Mouse (Mus musculus) adrenal gland (tissue): ENCODE results near the gene Exd2.
"Not testable (repeated sequence)": the region's sequence is repeated elsewhere in the genome, so short reads cannot be mapped to it uniquely, and the experiment has no call there.

Source experiments
- intact Hi-C: fragments of 180-260 bp; cut with DNase I; formaldehyde crosslinking; loops from one replicate; pipeline ENCODE4 v1.15.1; 2025
- long read RNA-seq, 2 experiments: library from polyadenylated mRNA; unstranded; transcript quantifications; one replicate each; pipeline ENCODE4 v2.0.0; 2020; ENCODE audit warnings: borderline replicate concordance in 1 of 2; ENCODE audit not compliant: insufficient replicate concordance in 1 of 2

The Exd2 gene
- long read RNA-seq, experiment 1, transcript Exd2-201 (9 exons, 3,310 nt): major isoform, 8 of 12 reads
- long read RNA-seq, experiment 1, partial matches to known transcripts: 1 of 12 reads
- long read RNA-seq, experiment 1, other reads (novel, unspliced or antisense): 3 of 12 reads
- long read RNA-seq, experiment 2, full-length matches to known transcripts: 15 of 18 reads
- long read RNA-seq, experiment 2, partial matches to known transcripts: 2 of 18 reads
- long read RNA-seq, experiment 2, other reads (novel, unspliced or antisense): 1 of 18 reads

GRCm38 (mm10) chr12:80462942-80463651 lies at the start of gene Exd2:
Exd2 (plus strand) TSS chr12:80463095.
- intact Hi-C loops: no loop called here

- intact Hi-C loops: no loop called here
Measured at GRCm38 (mm10) chr12:80415100-80415499, 47.8 kb upstream of the Exd2 start.

DNA sequence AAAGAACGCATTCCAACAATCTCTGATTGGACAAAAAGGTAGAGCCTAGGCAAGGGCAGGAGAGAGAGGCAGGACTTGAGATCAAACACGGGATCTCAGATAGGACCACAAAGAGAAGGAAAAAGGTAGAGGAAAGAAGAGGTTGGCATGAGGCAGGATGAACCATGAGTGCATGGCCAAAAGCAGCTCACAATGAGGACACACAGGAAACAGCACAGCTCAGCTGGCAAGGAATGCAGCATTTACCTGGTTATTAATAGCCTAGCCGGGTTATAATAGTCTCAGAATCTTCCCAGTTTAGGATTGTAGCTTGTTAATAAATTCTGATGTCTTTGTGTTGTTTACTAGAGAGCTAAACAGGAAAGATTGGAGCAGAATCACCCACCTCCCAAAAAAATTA lies 35.2 kb upstream of the Exd2 start:
- intact Hi-C loops: no loop called here

DNA sequence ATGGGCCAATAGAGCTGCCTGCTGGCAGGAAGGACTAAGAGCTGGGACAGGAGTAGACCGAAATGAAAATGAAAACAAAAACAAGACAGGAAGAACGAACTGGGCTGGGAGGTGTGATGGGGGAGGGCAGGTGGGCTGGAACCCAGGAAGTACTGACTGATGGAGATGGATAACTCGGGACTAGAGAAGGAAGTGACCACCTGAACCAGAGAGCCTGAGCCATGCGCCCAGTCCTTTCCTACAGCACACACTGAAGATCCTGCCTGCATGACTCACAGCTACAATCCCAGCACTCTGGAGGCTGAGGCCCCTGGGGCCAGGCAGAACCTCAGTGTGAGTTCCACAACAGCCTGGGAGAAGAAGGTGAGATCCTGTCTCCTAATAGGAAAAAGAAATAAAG lies 29.6 kb upstream of the Exd2 start:
- intact Hi-C loops: no loop called here

DNA sequence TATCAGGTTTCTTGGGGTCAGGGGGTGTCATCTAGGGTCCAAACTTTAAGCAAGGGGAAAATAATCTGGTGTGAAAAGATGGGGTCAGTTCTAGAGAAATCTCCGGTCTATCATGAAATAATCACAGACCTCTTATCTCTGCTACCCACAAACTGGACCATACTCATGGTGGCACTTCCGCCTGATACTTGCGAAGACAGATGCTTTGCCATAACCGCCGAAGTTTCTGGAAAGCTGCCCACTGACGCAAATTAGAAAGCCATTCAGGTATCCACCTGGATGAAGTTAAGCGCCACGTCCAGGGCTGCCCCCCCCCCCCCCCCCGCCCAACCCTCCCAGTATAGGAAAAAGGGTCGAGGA lies 28.3 kb upstream of the Exd2 start:
- intact Hi-C loops: no loop called here

DNA sequence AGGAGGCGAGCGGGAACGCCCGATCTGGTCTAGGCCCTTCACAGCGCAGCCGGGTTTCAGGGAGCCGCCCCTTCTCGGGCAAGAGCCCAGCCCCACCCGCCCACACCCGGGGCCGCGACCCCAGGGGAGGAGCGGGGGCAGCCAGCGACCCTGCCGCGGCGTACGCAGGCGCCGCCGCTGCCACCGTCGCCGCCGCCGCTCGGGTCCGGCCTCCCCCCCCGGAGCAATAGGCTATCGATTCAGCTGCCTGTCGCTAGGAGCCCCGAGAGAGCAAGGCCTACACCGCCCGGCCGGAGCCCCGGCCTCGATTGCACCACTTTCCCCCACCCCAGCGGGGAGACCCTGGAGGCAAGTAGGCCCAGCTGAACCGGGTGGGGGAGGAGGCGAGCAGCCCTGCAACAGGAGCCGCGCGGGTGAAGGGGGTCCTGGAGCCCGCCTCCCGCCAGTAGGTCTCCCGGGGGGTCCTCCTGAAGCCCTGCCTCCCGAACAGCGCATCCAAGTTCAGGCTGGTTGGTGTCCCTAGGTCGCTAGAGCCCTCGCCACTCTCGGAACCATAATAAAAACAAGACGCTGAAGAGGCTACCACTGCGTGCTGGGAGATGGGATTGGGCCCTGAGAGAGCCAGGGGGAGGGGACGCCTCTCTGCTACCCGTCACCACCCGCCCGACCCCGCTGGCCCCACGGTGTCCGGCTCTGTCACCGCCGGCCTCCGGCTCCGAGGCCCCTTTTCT lies 27.8 kb upstream of the Exd2 start:
- intact Hi-C loops: no loop called here

DNA sequence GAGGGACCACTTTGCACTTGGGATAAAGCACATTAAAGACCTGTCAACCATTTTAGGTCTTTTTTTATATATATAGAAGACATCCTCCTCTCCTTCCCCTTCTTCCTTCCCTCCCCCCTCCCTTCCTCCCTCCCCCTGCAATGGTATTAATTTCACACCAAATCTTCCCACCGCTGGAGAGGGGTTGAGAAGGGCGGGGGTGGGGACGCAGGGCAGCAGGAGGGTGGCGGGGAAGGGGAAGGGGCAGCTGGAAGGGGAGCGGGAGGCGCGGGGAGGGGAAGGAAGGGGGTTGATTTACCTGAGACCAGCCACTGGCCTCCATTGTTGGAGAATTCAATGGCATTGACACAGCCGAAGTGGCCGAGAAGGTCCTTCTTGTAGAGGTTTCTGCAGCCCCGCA lies 27.0 kb upstream of the Exd2 start:
- intact Hi-C loops: no loop called here

DNA sequence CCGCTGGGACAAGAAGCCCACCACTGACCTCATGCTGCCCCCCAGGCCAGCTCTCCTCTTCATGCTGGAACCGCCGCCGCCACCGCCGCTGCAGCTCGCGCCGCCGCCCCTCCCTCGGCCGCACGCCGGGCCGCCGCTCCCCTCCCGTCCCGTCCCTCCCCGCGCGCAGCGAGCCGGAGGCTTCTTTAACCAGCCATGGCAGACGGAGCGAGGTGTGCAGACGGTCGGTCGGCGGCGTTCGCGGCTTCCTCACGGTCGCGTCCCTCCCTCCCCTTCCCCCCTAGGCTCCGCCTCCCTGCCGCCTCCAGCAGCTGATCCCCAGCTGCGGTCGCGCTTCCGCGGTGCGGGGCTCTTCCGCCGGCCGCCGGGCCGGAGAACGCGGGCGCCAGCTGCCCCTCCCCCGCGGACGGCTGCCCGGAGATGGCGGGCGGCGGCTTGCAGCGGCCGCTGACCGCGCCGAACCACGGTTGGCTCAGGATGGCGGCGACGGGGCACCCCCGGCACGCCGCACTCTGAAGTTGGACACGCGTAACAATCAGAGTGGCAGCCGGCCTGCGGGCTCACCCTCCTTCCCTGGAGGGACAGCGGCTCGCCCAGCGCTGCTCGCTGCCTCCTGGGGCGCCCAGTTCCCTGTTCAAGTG lies 26.4 kb upstream of the Exd2 start, which contains the start of gene Dcaf5:
TSS of gene Dcaf5 (minus strand) at position 266 of the 641 bp plus-strand sequence.
- intact Hi-C loops: no loop called here

GRCm38 (mm10) chr12:80437051-80437675 lies 25.7 kb upstream of the Exd2 start:
- intact Hi-C loops: no loop called here

GRCm38 (mm10) chr12:80440957-80441356 lies 21.9 kb upstream of the Exd2 start:
- intact Hi-C loops: no loop called here

GRCm38 (mm10) chr12:80444525-80445109 lies 18.3 kb upstream of the Exd2 start:
- intact Hi-C loops: no loop called here

DNA sequence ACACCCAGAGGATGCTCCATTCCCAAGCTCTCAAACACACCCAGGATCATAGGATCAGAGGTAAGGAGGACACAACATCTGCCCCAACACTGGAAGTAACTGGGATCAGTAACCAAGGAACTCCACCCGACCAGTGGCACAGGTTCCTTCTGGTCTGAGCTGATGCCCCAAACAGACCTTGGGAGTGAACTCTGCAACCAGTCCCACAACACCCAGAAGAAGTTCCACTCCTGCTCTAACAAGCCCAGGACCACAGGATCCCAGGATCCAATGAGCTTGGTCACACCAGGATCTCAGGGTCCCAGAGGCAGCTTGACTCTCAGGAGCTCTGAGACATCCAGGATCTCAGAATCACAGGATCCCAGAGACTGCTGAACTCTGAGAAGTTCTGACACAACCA lies 9.4 kb upstream of the Exd2 start:
- intact Hi-C loops: no loop called here

DNA sequence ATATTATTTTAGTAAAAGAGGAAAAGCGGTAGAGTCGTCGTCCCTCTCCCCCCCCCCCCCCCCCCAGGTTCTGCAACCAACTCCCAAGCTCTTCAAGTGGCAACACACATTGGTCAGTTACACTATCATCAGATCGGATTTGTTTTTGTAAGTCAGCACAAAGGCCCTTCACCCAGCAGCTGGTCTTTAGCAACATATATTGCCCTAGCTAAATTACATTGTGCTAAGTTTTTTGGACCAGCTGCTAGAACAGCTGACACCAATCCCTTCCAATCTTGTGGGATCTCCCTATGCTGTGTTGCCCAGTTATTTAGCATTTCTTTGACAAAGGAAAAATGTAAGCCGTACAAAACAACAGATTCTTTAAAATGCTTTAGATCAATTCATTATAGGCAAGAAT lies 4.9 kb upstream of the Exd2 start:
- intact Hi-C loops: no loop called here

DNA sequence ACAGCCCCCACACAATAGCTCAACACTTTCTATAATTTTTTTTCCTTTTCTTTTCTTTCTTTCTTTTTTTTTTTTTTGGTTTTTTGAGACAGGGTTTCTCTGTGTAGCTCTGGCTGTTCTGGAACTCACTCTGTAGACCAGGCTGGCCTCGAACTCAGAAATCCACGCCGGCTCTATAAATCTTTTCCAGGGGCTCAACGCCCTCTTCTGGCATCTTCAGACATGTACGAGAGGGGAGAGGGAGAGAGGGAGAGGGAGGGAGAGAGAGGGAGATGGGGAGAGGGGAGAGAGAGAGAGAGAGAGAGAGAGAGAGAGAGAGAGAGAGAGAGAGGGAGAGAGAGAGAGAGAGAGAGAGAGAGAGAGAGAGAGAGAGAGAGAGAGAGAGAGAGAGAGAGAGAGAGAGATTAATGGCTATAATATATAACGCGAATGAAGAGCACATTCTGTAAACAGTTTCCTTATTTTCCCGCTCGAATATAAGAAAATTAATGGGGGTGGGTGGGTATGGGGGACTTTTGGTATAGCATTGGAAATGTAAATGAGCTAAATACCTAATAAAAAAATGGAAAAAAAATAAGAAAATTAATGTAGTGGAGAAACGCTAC lies 501 bp upstream of the Exd2 start:
- intact Hi-C loops: not testable (repeated sequence)

GRCm38 (mm10) chr12:80463666-80464269 lies 873 bp downstream of the Exd2 start:
- intact Hi-C loops: no loop called here

DNA sequence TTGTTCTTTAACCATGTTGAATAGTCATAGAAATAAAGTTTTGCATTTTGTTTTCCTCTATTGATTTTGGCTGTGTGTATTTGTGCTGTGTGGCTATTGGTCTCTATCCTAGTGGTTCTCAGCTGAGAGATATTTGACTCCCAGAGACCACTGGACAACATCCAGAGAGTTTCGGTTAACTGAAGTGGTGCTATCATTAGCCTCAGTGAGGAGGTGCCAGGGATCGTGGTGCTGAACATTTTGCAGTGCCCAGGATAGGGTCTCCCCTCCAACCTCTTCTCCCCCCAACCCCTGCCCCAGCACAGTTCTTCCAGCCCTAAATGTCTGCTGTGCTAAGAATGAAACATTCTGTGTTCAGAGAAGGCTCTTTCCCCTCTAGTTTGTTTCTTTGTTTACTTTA lies 7.3 kb downstream of the Exd2 start:
- intact Hi-C loops: no loop called here

- intact Hi-C loops: no loop called here
Measured at GRCm38 (mm10) chr12:80471926-80472325, 9.0 kb downstream of the Exd2 start.

GRCm38 (mm10) chr12:80473731-80474130 lies 10.8 kb downstream of the Exd2 start:
- intact Hi-C loops: no loop called here

GRCm38 (mm10) chr12:80479986-80480385 lies 17.1 kb downstream of the Exd2 start:
- intact Hi-C loops: no loop called here

- intact Hi-C loops: no loop called here
Measured at GRCm38 (mm10) chr12:80483397-80483796, 20.5 kb downstream of the Exd2 start.
